Mouse (Mus musculus) heart, postnatal 0 days (tissue): ENCODE data around the gene Slc9a3r1.

Source experiments
- CTCF ChIP-seq: IDR thresholded peaks from 2 replicates; pipeline ENCODE4 v1.5.1; 2016; ENCODE audit warnings: antibody characterized with exemption, control low read depth, low read depth
- EP300 ChIP-seq: IDR thresholded peaks from 2 replicates; pipeline ENCODE4 v1.6.1; 2016; ENCODE audit warnings: antibody characterized with exemption, low read depth

- TF ChIP-seq CTCF (no peak), EP300 (no peak)
These were observed 16.1 kb downstream of the Slc9a3r1 start for GRCm38 (mm10) chr11:115179191-115179590.
